Mouse (Mus musculus) natural killer cell, adult 2 months (primary cell): ENCODE results near the gene Agtpbp1.
"Not testable (repeated sequence)": the region's sequence is repeated elsewhere in the genome, so short reads cannot be mapped to it uniquely, and the experiment has no call there.

Experiments used
- DNase-seq, 2 experiments: peaks; one replicate each; pipeline ENCODE4 v3.0.0; 2022; ENCODE audit warnings: low spot score in 2 of 2

Agtpbp1 gene

DNA sequence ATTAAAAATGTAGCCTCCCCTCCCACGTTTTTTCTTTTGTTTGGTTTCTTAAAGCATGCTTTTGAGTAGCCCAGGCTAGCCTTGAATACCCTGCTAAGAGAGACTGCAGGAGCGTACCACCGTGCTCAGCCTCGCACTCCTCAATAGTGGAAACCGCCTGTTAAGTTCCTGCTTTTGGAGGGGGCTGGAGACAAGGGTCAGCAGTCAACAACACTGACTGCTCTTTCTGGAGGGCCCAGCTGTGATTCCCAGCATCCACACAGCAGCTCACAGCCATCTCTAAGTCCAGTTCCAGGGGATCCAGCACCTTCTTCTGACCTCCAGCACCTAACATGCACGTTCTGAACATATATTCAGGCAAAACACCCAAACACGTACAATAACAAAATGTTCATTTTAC lies 99.6 kb downstream of the Agtpbp1 start:
- no peak for DNase-seq

DNA sequence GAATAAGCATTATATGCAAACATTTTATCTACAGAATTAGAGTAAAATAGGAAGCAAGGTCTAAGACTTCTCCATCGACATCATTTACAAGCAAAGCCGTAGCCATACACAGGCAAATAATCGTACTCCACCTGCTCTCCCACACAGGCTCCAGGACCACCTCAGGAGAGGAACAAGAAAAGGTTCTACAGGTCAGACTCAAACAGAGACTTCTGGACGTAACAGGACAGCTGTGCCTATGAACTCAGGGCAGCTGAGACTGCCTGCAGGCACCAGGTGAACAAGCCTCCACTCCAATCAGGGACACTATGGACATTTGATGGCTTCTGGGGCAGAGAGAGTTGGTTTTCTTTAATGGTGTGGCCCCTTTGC lies 103.6 kb downstream of the Agtpbp1 start:
- no peak for DNase-seq

DNA sequence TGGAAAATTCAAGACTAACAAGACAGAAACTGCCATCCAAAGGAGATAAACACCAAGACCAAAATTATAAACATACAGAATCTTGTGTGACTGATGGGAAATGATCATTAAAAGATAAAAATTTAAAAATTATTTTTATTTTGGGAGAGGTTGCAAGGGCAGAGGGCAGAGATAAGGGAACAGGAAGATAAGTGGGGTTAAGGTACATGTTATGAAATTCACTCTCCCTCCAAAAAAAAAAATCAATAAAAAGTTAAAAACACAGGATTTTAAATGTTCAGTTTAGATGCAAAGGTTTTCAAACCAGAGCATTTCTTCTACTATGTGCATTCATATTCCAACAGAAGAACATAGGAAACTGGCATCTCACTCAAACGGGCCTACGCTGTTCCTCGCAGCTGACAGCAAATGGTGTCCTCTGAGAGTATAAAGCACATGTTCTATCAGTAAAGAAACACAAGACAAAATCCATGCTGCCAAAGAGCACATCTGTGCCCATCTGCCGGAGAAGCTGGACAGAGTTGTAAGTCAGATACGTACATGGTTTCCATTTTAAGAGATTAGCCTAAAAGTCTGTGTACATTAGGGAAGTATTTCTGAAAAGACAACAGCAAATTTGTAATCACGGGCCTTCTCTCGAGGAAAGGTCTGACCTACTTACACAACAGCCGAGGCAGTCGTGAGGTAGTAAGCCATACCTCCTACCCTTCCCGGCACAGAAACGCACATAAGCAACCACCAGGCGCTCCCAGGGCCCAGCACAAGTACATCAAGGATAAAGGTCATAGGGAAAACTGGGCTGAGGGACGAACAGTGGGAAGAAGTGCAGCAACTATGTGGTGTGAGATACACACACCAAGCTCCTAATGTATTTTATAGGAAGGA lies 104.2 kb downstream of the Agtpbp1 start:
- DNase-seq, result no peak

DNA sequence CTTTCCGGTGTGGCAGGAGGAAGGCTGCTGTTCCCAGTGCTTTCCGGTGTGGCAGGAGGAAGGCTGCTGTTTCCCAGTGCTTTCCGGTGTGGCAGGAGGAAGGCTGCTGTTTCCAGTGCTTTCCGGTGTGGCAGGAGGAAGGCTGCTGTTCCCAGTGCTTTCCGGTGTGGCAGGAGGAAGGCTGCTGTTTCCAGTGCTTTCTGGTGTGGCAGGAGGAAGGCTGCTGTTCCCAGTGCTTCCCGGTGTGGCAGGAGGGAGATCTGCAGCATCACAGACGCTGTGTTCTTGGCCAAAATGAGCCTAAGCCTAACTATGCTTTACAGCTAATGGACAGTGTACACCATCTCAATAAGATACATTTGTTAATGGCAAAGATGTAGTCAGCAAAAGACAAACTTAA lies 107.1 kb downstream of the Agtpbp1 start:
- DNase-seq, result not testable (repeated sequence)

GRCm38 (mm10) chr13:59477451-59477850 lies 107.6 kb downstream of the Agtpbp1 start:
- DNase-seq, result no peak

DNA sequence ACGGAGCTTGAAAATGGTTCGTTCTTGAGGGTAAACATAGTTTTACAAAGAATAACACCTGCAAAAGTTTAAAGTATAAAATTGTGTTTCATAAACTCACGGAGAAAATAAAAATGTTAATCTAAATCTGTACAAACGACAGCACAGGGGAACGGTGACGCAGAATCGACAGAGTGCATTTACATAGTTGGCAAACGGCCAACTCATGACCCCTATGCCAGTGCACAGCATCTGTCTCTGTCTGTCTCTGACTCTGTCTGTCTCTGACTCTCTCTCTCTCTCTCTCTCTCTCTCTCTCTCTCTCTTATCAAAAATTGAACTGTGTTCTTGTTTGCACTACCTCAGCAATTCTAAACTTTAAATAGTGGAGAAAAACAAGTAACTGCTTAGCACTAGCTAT lies 110.1 kb downstream of the Agtpbp1 start:
- no peak for DNase-seq

DNA sequence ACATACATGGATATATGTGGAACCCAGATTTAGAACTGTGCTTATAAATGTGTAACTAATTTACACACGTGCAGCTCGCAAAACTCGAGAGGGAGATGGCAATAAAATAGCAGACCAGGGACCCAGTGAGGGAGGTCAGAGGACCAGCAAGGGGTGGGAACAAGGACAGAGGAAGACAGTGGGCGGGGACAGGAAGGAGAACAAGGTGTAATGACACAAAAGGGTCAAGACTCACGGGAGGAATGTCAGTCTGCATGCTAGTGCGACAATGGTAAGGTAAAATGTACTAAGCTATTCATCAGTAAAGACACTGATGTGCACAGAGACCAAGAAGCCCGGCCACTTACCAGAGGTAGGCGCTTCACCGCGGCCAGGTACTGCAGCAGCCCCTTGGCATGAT lies 111.7 kb downstream of the Agtpbp1 start:
- no peak for DNase-seq

DNA sequence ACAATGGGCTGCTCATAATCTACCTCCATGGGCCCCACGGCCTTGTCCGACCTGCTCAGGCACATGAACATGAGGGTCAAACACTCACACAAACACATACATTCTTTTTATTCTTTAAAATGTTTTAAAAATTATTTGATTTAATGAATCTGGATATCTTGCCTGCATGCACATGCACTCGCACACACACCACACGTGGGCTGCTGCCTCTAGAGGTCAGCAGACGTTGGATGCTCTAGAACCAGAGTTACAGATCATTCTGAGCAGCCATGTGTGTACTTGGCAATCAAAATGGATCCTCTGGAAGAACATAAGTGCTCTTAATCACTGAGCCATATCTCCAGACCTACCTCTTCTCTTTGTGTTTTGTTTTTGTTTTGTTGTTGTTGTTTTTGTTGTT lies 112.8 kb downstream of the Agtpbp1 start:
- DNase-seq, result no peak

- no peak for DNase-seq
Observed at GRCm38 (mm10) chr13:59469701-59470100, 115.3 kb downstream of the Agtpbp1 start.

DNA sequence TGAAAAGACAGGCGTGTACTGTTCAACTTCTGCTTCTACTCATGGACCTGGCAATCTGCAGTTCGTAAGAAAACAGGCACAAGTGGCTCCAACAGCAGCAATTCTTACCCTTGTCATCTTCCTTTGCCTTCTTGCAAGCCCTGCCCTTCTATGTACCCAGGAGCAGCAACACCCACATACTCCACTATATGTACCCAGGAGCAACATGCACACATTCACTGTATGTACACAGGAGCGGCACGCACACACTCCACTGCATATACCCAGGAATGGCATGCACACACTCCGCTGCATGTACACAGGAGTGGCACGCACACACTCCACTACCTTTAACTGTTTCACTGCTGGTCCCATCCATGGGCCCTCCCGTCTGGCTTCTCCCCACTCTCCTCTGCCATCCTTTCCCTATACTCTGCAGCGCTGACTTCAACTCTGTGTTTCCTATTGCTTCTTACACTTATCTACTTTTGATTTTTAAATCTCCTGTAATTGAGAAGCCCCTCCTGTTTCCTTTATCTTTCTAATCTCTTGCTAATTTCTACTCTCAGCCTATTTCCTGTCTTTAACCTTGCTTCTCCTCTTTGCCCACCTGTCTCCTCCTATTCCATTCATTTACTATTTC lies 116.7 kb downstream of the Agtpbp1 start:
- DNase-seq, result no peak

- DNase-seq, result no peak
Observed at GRCm38 (mm10) chr13:59467591-59467990, 117.4 kb downstream of the Agtpbp1 start.

- no peak for DNase-seq
Observed at GRCm38 (mm10) chr13:59460958-59461357, 124.1 kb downstream of the Agtpbp1 start.

GRCm38 (mm10) chr13:59456203-59456602 lies 128.8 kb downstream of the Agtpbp1 start:
- DNase-seq, result peak; percentile 18 to 23

GRCm38 (mm10) chr13:59454001-59454785 lies 130.8 kb downstream of the Agtpbp1 start:
- DNase-seq, result no peak

DNA sequence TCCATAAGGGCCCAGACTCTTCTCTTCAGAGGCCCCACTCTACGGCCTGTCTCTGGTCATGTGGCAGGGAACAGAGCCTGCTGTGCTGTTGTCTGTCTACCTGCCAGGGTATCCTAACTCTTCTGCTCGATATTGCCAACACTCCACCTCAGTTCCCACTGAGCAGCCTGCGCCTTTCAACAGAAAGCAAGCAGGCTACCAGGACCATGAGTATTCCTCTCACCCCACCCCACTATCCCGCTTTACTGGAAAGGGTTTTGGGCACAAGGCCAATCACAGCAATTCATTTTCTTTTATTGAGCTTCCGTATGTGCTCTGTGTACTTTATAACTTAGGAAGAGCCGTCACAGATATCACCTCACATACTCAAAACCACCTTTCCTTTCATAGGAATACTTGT lies 131.4 kb downstream of the Agtpbp1 start:
- no peak for DNase-seq

- DNase-seq, result no peak
Observed at GRCm38 (mm10) chr13:59453045-59453444, 132.0 kb downstream of the Agtpbp1 start.

DNA sequence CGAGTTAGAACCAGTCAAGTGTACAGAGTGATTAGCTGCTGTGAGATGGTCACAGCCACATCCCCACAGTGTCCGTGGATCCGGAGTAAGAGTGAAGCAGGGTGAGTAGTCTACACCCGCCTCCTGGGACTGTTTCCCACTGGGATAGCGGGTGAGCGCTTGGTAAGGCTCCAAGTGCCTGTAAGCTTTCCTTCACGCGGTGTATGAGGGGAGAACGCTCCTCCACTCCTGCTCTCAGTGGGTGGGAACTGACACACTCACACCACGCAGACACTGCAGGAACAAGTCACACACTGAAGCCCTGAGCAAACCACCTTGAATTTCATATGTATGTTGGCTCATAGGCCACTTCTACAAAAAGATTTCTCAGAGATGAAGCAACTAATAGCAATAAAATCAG lies 134.2 kb downstream of the Agtpbp1 start:
- DNase-seq, result no peak

- DNase-seq, result no peak
Observed at GRCm38 (mm10) chr13:59447130-59447529, 137.9 kb downstream of the Agtpbp1 start.

GRCm38 (mm10) chr13:59445179-59445578 lies 139.8 kb downstream of the Agtpbp1 start:
- DNase-seq, result no peak

GRCm38 (mm10) chr13:59444371-59444770 lies 140.7 kb downstream of the Agtpbp1 start:
- DNase-seq, result no peak

- no peak for DNase-seq
Observed at GRCm38 (mm10) chr13:59439683-59440082, 145.3 kb downstream of the Agtpbp1 start.

- no peak for DNase-seq
Observed at GRCm38 (mm10) chr13:59434554-59434953, 150.5 kb downstream of the Agtpbp1 start.
